Mouse (Mus musculus): ENCODE measurements around the gene Acadvl.

- TF ChIP-seq CTCF (IDR thresholded peaks at IDR 0.05; ENCODE audit: control insufficient read depth, insufficient read depth, insufficient read length) (no peak), USF1 (IDR thresholded peaks at IDR 0.05; ENCODE audit: low read depth) (no peak)
Measured at GRCm38 (mm10) chr11:70018131-70018990, 3.1 kb upstream of the Acadvl start.

All from C2C12 (cell line).